Mouse (Mus musculus) lung, postnatal 0 days (tissue): ENCODE data around the gene Aim2. TPM values are rescaled to one million over a fixed set of nuclear protein-coding genes. Genes with fewer than 3 reads are reported as not detected.
A peak's percentile ranks its signal among the peaks of the same experiment; 100 is the strongest.
"Not testable (repeated sequence)": the region's sequence is repeated elsewhere in the genome, so short reads cannot be mapped to it uniquely, and the experiment has no call there.

ENCODE experiments used
- ATAC-seq: fragments of 200-750 bp; cut with Nextera tagmentation; 2 replicates; pipeline ENCODE4 v1.8.0; 2017; ENCODE audit warnings: moderate library complexity
- DNase-seq: peaks from one replicate; pipeline ENCODE4 v3.0.0-alpha.2; 2016; ENCODE audit warnings: low spot score
- H3K27ac ChIP-seq: fragments of 300-500 bp; sonication (generic); 2 replicates; pipeline ENCODE4 v1.5.1; 2014; ENCODE audit warnings: antibody characterized with exemption, mild to moderate bottlenecking, low read length, mixed read lengths
- H3K27me3 ChIP-seq: fragments of 300-500 bp; sonication (generic); replicated peaks from 2 replicates; pipeline ENCODE4 v1.6.1; 2014; ENCODE audit warnings: low read length, mixed read lengths; ENCODE audit not compliant: insufficient read depth
- H3K36me3 ChIP-seq: fragments of 300-500 bp; sonication (generic); 2 replicates; pipeline ENCODE4 v1.6.1; 2014; ENCODE audit warnings: low read length, mixed read lengths; ENCODE audit not compliant: insufficient read depth
- H3K4me1 ChIP-seq: fragments of 300-500 bp; sonication (generic); 2 replicates; pipeline ENCODE4 v1.6.1; 2014; ENCODE audit warnings: antibody characterized with exemption, low read depth, low read length, mixed read lengths; ENCODE audit not compliant: insufficient read depth
- H3K4me2 ChIP-seq: fragments of 300-500 bp; sonication (generic); replicated peaks from 2 replicates; pipeline ENCODE4 v1.6.1; 2014; ENCODE audit warnings: low read depth, mild to moderate bottlenecking, low read length, moderate library complexity, mixed read lengths
- H3K4me3 ChIP-seq: fragments of 300-500 bp; sonication (generic); 2 replicates; pipeline ENCODE4 v1.5.1; 2014; ENCODE audit warnings: low read depth, low read length
- H3K9ac ChIP-seq: fragments of 300-500 bp; sonication (generic); replicated peaks from 2 replicates; pipeline ENCODE4 v1.6.1; 2014; ENCODE audit warnings: low read depth, mild to moderate bottlenecking
- H3K9me3 ChIP-seq: fragments of 300-500 bp; sonication (generic); 2 replicates; pipeline ENCODE4 v1.6.1; 2016; ENCODE audit warnings: low read length, mixed read lengths
- CTCF ChIP-seq: IDR thresholded peaks from 2 replicates; pipeline ENCODE4 v1.5.1; 2016; ENCODE audit warnings: antibody characterized with exemption, mild to moderate bottlenecking
- EP300 ChIP-seq: IDR thresholded peaks from 2 replicates; pipeline ENCODE4 v1.6.1; 2016; ENCODE audit warnings: antibody characterized with exemption, mild to moderate bottlenecking, control low read depth
- WGBS: fragments of 180-500 bp; shearing (Covaris S2); extraction: QIAGEN DNeasy Blood & Tissue Kit; methylation state at CpG from one replicate; pipeline ENCODE4 v1.1.7; 2014; 5-methylcytosine and 5-hydroxymethylcytosine counted together
- polyA plus RNA-seq: library from polyadenylated mRNA; unstranded; fragments of >200 nt; fragmentation: Nextera tagmentation; extraction: Ambion mirVana; gene quantifications from 2 replicates; pipeline ENCODE4 v1.2.1, GENCODE M21; 2015

Aim2 gene
- polyA plus RNA-seq, 1 experiment from 2014 or later: 3.4 TPM

DNA sequence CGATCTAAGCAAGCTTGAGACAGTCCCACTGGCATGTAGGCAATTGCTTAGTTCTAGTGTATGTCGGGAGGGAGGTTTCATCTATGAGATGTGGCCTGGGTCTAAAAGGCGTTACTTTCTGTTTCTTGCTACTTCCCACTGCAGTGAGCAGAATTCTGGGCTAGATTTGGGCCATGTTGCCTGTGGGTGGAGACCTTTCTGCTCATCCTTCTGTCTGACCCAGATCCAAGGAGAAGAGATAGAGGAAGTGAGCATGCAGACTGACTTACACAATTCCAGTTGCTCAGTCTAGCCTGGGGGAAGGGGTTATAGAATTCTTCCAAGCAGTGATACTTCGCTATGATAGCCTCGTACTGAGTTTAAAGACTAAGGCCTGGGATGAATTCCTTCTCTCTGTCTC lies 101.0 kb downstream of the Aim2 start:
- Histone ChIP-seq H3K9me3 (no peaks in the 10 kb centered on the region), H3K4me3 (no peak overlapping the region), H3K27ac (no peak overlapping the region), H3K9ac (no peak overlapping the region), H3K36me3 (no peaks in the 10 kb centered on the region), H3K4me2 (no peak overlapping the region), H3K27me3 (no peaks in the 10 kb centered on the region), H3K4me1 (no peaks in the 10 kb centered on the region)
- 81% methylated on average over 5 of the region's 5 CpGs for whole genome bisulfite sequencing
- DNase-seq (peak; percentile 22), ATAC-seq (no peak)
- no peak for TF ChIP-seq CTCF
- TF ChIP-seq EP300: no peak

- no peak overlapping the region for H3K9ac ChIP-seq
- H3K27me3 ChIP-seq: no peaks in the 10 kb centered on the region
- TF ChIP-seq CTCF (peak; percentile 84), EP300 (no peak)
- no peaks in the 10 kb centered on the region for H3K4me1 ChIP-seq
- ATAC-seq (peak; percentile 38; the same call in 1 of the 2 replicates), DNase-seq (peak; percentile 44)
- H3K36me3 ChIP-seq: no peaks in the 10 kb centered on the region
- no peak overlapping the region for H3K27ac ChIP-seq
- no peak overlapping the region for H3K4me2 ChIP-seq
- no peak overlapping the region for H3K4me3 ChIP-seq
- WGBS: 48% methylated on average over 7 of the region's 7 CpGs
- no peaks in the 10 kb centered on the region for H3K9me3 ChIP-seq
These were observed 105.6 kb downstream of the Aim2 start for GRCm38 (mm10) chr1:173456139-173456754.

DNA sequence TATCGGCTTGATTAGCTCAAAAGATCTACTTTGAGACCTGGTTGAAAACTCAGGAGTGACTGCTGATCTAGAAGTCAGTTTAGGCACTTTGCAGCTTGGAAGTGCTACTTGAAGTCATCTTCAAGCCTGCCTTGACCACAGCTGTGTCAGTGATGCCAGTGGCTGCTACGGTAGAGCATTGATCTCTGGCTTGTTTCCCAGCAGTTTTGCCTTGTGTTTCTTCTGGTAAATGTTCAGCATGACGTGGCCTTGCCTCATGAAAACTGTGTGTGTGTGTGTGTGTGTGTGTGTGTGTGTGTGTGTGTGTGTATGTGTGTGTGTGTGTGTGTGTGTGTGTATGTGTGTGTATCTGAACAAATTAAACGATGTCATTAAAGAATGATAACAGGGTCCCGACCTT lies 106.1 kb downstream of the Aim2 start:
- H3K4me3 ChIP-seq: no peak overlapping the region
- no peaks in the 10 kb centered on the region for H3K27me3 ChIP-seq
- no peak overlapping the region for H3K27ac ChIP-seq
- no peaks in the 10 kb centered on the region for H3K4me1 ChIP-seq
- H3K9me3 ChIP-seq: no peaks in the 10 kb centered on the region
- 77% methylated on average over 5 of the region's 5 CpGs for WGBS
- no peak for ATAC-seq
- no peak for TF ChIP-seq CTCF
- TF ChIP-seq EP300: no peak
- DNase-seq: no peak
- no peak overlapping the region for H3K9ac ChIP-seq
- H3K4me2 ChIP-seq: no peak overlapping the region
- H3K36me3 ChIP-seq: no peaks in the 10 kb centered on the region

GRCm38 (mm10) chr1:173480399-173481181 lies 129.9 kb downstream of the Aim2 start:
- not testable (repeated sequence) for H3K27me3 ChIP-seq, H3K9ac ChIP-seq, H3K36me3 ChIP-seq, H3K9me3 ChIP-seq, H3K27ac ChIP-seq, H3K4me3 ChIP-seq, DNase-seq, ATAC-seq, H3K4me2 ChIP-seq, H3K4me1 ChIP-seq
- 82% methylated on average over 5 of the region's 5 CpGs for WGBS

- H3K27me3 ChIP-seq, DNase-seq, H3K4me3 ChIP-seq, H3K4me2 ChIP-seq, ATAC-seq, H3K9me3 ChIP-seq, H3K9ac ChIP-seq, H3K4me1 ChIP-seq, H3K36me3 ChIP-seq, H3K27ac ChIP-seq: not testable (repeated sequence)
- 81% methylated on average over 3 of the region's 3 CpGs for WGBS
These were observed 130.5 kb downstream of the Aim2 start for GRCm38 (mm10) chr1:173481182-173481574.

DNA sequence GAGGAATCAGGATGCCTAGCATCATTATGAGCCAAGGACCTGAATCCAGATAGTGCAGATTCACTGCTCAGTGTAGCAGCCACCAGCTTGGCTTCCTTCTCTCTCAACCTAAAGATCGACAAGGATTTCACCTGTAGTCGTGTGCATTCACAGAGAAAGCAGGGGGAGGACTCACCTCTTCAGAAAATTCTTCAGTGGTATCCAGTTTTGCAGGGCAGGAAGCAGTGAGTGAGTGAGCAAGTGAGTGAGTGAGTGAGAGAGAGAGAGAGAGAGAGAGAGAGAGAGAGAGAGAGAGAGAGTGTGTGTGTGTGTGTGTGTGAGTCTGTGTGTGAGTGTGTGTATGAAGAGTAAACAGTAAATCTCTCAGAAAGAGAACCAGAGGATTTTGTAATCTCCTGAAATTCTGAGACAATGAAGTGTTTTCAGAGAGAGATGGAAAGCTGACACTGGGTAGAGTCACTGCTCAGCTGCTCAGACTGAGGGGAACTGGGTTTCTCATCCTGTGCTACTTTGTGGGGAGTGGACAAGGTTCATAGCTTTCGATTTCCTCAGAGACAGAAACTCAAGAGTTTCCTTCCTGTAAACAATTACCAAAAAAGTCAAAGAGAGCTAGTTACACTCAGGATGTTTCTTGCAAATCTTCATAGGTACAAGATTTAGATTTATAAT lies 140.3 kb downstream of the Aim2 start, which contains the start of gene Ifi206:
Gene Ifi206 (minus strand): TSS at position 230 of the 669 bp plus-strand sequence.
- DNase-seq, H3K4me3 ChIP-seq, H3K27me3 ChIP-seq, H3K9me3 ChIP-seq, H3K4me1 ChIP-seq, H3K4me2 ChIP-seq, H3K36me3 ChIP-seq, H3K27ac ChIP-seq, H3K9ac ChIP-seq, ATAC-seq: not testable (repeated sequence)
- WGBS: 41% methylated on average over 3 of the region's 3 CpGs

DNA sequence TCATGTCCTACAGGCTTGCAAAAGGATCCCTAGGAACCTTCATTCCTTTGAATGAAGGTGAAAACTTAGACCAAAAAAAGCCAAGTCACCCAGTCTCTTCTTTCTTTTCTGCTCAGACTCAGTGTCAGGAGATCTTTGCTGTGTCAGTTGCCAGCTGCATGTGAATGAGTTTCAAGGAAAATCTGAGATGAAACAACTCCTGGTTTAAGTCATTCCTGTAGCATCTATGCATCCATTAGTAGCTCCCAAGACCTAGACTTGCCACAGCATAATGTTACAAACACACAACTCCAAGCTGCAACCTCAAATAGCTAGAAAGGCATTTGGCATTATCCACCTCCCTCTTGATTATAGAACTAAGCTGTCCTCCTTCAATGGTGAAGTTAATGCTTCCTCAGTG lies 140.8 kb downstream of the Aim2 start:
- DNase-seq, H3K9me3 ChIP-seq, H3K4me2 ChIP-seq, ATAC-seq, H3K27me3 ChIP-seq, H3K4me1 ChIP-seq, H3K9ac ChIP-seq, H3K27ac ChIP-seq, H3K4me3 ChIP-seq, H3K36me3 ChIP-seq: not testable (repeated sequence)

- H3K36me3 ChIP-seq, H3K4me3 ChIP-seq, DNase-seq, H3K27me3 ChIP-seq, ATAC-seq, H3K4me2 ChIP-seq, H3K9me3 ChIP-seq, H3K4me1 ChIP-seq, H3K27ac ChIP-seq, H3K9ac ChIP-seq: not testable (repeated sequence)
- WGBS: 96% methylated on average over 2 of the region's 2 CpGs
These were observed 159.9 kb downstream of the Aim2 start for GRCm38 (mm10) chr1:173510595-173510994.
